Mouse (Mus musculus): ENCODE results near the gene Cd72.

GRCm38 (mm10) chr4:43400976-43401375 is 53.5 kb downstream of the Cd72 start:
- TF ChIP-seq CTCF (IDR thresholded peaks at IDR 0.05; ENCODE audit: extremely low read depth, insufficient read depth, insufficient read length, insufficient replicate concordance): no peak
- no peak for TF ChIP-seq POLR2A (IDR thresholded peaks at IDR 0.05; ENCODE audit: low read depth, low read length)
